Mouse (Mus musculus) midbrain, embryonic 15.5 days (tissue): ENCODE data around the gene Cog1. TPM values are rescaled to one million over a fixed set of nuclear protein-coding genes. Genes with fewer than 3 reads are reported as not detected.

Source experiments
- ATAC-seq: fragments of 200-750 bp; cut with Nextera tagmentation; replicated peaks from 2 replicates; pipeline ENCODE4 v1.8.0; 2017; ENCODE audit warnings: moderate TSS enrichment
- H3K27ac ChIP-seq: fragments of 300-500 bp; sonication (generic); 2 replicates; pipeline ENCODE4 v1.5.1; 2015; ENCODE audit warnings: mild to moderate bottlenecking, inconsistent platforms
- H3K27me3 ChIP-seq: fragments of 300-500 bp; sonication (generic); replicated peaks from 2 replicates; pipeline ENCODE4 v1.6.1; 2015; ENCODE audit warnings: inconsistent platforms
- H3K36me3 ChIP-seq: fragments of 300-500 bp; sonication (generic); replicated peaks from 2 replicates; pipeline ENCODE4 v1.6.1; 2015; ENCODE audit warnings: inconsistent platforms
- H3K4me1 ChIP-seq: fragments of 300-500 bp; sonication (generic); 2 replicates; pipeline ENCODE4 v1.6.1; 2015; ENCODE audit warnings: inconsistent platforms
- H3K4me2 ChIP-seq: fragments of 300-500 bp; sonication (generic); 2 replicates; pipeline ENCODE4 v1.6.1; 2015; ENCODE audit warnings: inconsistent platforms, mild to moderate bottlenecking, moderate library complexity
- H3K4me3 ChIP-seq: fragments of 300-500 bp; sonication (generic); 2 replicates; pipeline ENCODE4 v1.5.1; 2015; ENCODE audit warnings: mild to moderate bottlenecking, inconsistent platforms
- H3K9ac ChIP-seq: fragments of 300-500 bp; sonication (generic); 2 replicates; pipeline ENCODE4 v1.6.1; 2015; ENCODE audit warnings: mild to moderate bottlenecking, inconsistent platforms
- H3K9me3 ChIP-seq: fragments of 300-500 bp; sonication (generic); 2 replicates; pipeline ENCODE4 v1.6.1; 2016; ENCODE audit warnings: inconsistent platforms
- WGBS: fragments of 180-500 bp; shearing (Covaris S2); methylation state at CpG from one replicate; pipeline ENCODE4 v1.1.7; 2015; ENCODE audit warnings: mixed read lengths; 5-methylcytosine and 5-hydroxymethylcytosine counted together
- polyA plus RNA-seq: library from polyadenylated mRNA; unstranded; fragments of >200 nt; fragmentation: Nextera tagmentation; extraction: Ambion mirVana; gene quantifications from 2 replicates; pipeline ENCODE4 v1.2.1, GENCODE M21; 2015

The Cog1 gene
- polyA plus RNA-seq, 1 experiment from 2014 or later: 40.7 TPM

GRCm38 (mm10) chr11:113715078-113715674 is 66.2 kb downstream of the Cog1 start:
- H3K9me3 ChIP-seq: no peaks in the 10 kb centered on the region
- H3K4me2 ChIP-seq: no peak overlapping the region
- no peak for ATAC-seq
- peaks cover 7% of the 10 kb centered on the region for H3K4me1 ChIP-seq
- H3K27ac ChIP-seq: no peak overlapping the region
- H3K27me3 ChIP-seq: no peaks in the 10 kb centered on the region
- H3K9ac ChIP-seq: no peak overlapping the region
- no peak overlapping the region for H3K4me3 ChIP-seq
- WGBS: 77% methylated on average over 7 of the region's 7 CpGs
- no peaks in the 10 kb centered on the region for H3K36me3 ChIP-seq

GRCm38 (mm10) chr11:113716132-113716531 is 67.2 kb downstream of the Cog1 start:
- Histone ChIP-seq H3K9ac (no peak overlapping the region), H3K9me3 (no peaks in the 10 kb centered on the region), H3K4me1 (no peaks in the 10 kb centered on the region), H3K36me3 (no peaks in the 10 kb centered on the region), H3K4me3 (no peak overlapping the region), H3K27me3 (no peaks in the 10 kb centered on the region), H3K4me2 (no peak overlapping the region), H3K27ac (no peak overlapping the region)
- no peak for ATAC-seq
- WGBS: 92% methylated on average over 2 of the region's 2 CpGs

Other genes starting within 250 kb of the Cog1 start
- gene Sstr2, start 29.8 kb upstream of the Cog1 start, polyA plus RNA-seq: 15.5 and 20.5 TPM in 2 replicates
- 33.9 and 35.3 TPM in 2 replicates for gene Slc39a11, start 910 bp downstream of the Cog1 start, polyA plus RNA-seq
- gene Fam104a, start 35.0 kb downstream of the Cog1 start, polyA plus RNA-seq: 42.9 and 43.1 TPM in 2 replicates
- gene D11Wsu47e, start 35.2 kb downstream of the Cog1 start, polyA plus RNA-seq: 30.3 and 30.7 TPM in 2 replicates
- gene Cpsf4l, start 60.8 kb downstream of the Cog1 start, polyA plus RNA-seq: 0.22 and 0.73 TPM in 2 replicates
- gene Cdc42ep4, start 102.7 kb downstream of the Cog1 start, polyA plus RNA-seq: 72.0 and 72.4 TPM in 2 replicates